Mouse (Mus musculus): ENCODE measurements around the gene Rac1.
"Not testable (repeated sequence)": the region's sequence is repeated elsewhere in the genome, so short reads cannot be mapped to it uniquely, and the experiment has no call there.

- not testable (repeated sequence) for TF ChIP-seq CTCF (IDR thresholded peaks at IDR 0.05); POLR2A (IDR thresholded peaks at IDR 0.05; ENCODE audit: insufficient read depth, low read depth, low read length); EP300 (IDR thresholded peaks at IDR 0.05; ENCODE audit: insufficient read depth, low read depth, low read length)
Measured at GRCm38 (mm10) chr5:143566804-143567203, 39.0 kb upstream of the Rac1 start.

All from heart, adult 2 months (tissue).